Mouse (Mus musculus) adrenal gland, adult 2 months (tissue): Measurements from ENCODE around the gene Trpm1. TPM values are rescaled to one million over a fixed set of nuclear protein-coding genes. Genes with fewer than 3 reads are reported as not detected.

Experiments
- DNase-seq: peaks from one replicate; pipeline ENCODE4 v3.0.0; 2021
- polyA plus RNA-seq: library from polyadenylated mRNA; depleted of rRNA; stranded (reverse); fragments of >200 nt; gene quantifications from 2 replicates; pipeline ENCODE4 v1.2.3, GENCODE M21; 2012
- total RNA-seq, 2 experiments: library from RNA; stranded (reverse); gene quantifications; 2 replicates each; pipeline ENCODE4 v1.2.3; 2021

Trpm1 gene
- total and polyA plus RNA-seq, 3 experiments: not detected

- no peak for DNase-seq
These were observed 10.3 kb downstream of the Trpm1 start for GRCm38 (mm10) chr7:64163890-64164289.

- peak; percentile 76 for DNase-seq
These were observed 11.4 kb downstream of the Trpm1 start for GRCm38 (mm10) chr7:64164997-64165396.

GRCm38 (mm10) chr7:64166025-64166424, 12.4 kb downstream of the Trpm1 start:
- DNase-seq: no peak

GRCm38 (mm10) chr7:64166724-64167123, 13.1 kb downstream of the Trpm1 start:
- DNase-seq: no peak

GRCm38 (mm10) chr7:64179310-64179709, 25.7 kb downstream of the Trpm1 start:
- no peak for DNase-seq

GRCm38 (mm10) chr7:64185203-64185931, 31.7 kb downstream of the Trpm1 start:
- DNase-seq: no peak

GRCm38 (mm10) chr7:64185932-64186312, 32.3 kb downstream of the Trpm1 start:
- no peak for DNase-seq

GRCm38 (mm10) chr7:64192261-64192943, 38.8 kb downstream of the Trpm1 start:
- DNase-seq: peak; percentile 31

- DNase-seq: no peak
These were observed 39.8 kb downstream of the Trpm1 start for GRCm38 (mm10) chr7:64193476-64193875.

- no peak for DNase-seq
These were observed 42.5 kb downstream of the Trpm1 start for GRCm38 (mm10) chr7:64196114-64196513.

GRCm38 (mm10) chr7:64208700-64209099, 55.1 kb downstream of the Trpm1 start:
- no peak for DNase-seq

- DNase-seq: no peak
These were observed 59.2 kb downstream of the Trpm1 start for GRCm38 (mm10) chr7:64212870-64213269.

GRCm38 (mm10) chr7:64214066-64214465, 60.4 kb downstream of the Trpm1 start:
- DNase-seq: no peak

- no peak for DNase-seq
These were observed 62.0 kb downstream of the Trpm1 start for GRCm38 (mm10) chr7:64215613-64216012.

GRCm38 (mm10) chr7:64217428-64217827, 63.8 kb downstream of the Trpm1 start:
- no peak for DNase-seq

GRCm38 (mm10) chr7:64219765-64220164, 66.1 kb downstream of the Trpm1 start:
- DNase-seq: no peak

GRCm38 (mm10) chr7:64223215-64223614, 69.6 kb downstream of the Trpm1 start:
- DNase-seq: no peak

GRCm38 (mm10) chr7:64226339-64227194, 72.9 kb downstream of the Trpm1 start:
- DNase-seq: peak; percentile 35

- DNase-seq: no peak
These were observed 74.0 kb downstream of the Trpm1 start for GRCm38 (mm10) chr7:64227586-64227985.

GRCm38 (mm10) chr7:64228300-64228699, 74.7 kb downstream of the Trpm1 start:
- DNase-seq: no peak

- no peak for DNase-seq
These were observed 76.3 kb downstream of the Trpm1 start for GRCm38 (mm10) chr7:64229911-64230310.

- DNase-seq: no peak
These were observed 77.4 kb downstream of the Trpm1 start for GRCm38 (mm10) chr7:64231001-64231400.

- no peak for DNase-seq
These were observed 78.4 kb downstream of the Trpm1 start for GRCm38 (mm10) chr7:64231996-64232395.
